24 mouse cellular contexts compared by ENCODE assay signal in the genomic region with DNA sequence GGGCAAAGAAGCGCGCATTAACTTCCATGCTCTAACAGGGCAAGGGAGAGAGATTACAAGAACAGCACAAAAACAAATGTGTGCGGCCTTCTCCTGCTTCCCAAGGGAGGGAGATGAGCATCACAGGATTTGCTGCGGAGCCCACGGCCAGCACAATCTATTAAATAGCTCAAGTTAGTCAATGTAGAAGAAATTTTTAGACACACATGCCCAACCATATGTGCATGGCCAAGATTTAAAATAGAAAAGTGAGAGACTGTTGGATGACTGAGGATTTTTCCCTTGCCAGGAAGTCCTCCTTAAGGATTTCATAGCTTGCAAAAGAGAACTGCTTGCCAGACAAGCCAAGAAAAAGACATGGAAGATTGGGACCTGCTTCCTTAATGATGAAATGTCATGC.
DNase-seq lines count a peak whose midpoint lies in the region; ATAC-seq lines count a peak whose summit lies in the region.
"Had no signal": no experiment of that assay in that cellular context is flagged by ENCODE, and none has a peak within 500 bp of the region (broad histone marks: within the 10 kb centered on the region; RNA-seq: fewer than 3 reads in every experiment).

No protein-coding gene starts in this region.

- peak; percentile 55; the same call in 1 of the 2 replicates for ATAC-seq in forebrain, embryonic 13.5 days
- ATAC-seq in forebrain, embryonic 11.5 days (replicated peaks; ENCODE audit: low FRiP score) = no peak
- no peak for ATAC-seq in heart, embryonic 12.5 days (ENCODE audit: insufficient number of reproducible peaks, low FRiP score)
- ATAC-seq: CD4-positive, CD25-positive, alpha-beta regulatory T cell, adult 4 months; lung, postnatal 0 days had no signal

- no peaks in the 10 kb centered on the region for H3K36me3 ChIP-seq in forebrain, embryonic 13.5 days (ENCODE audit: poor library complexity, severe bottlenecking)
- no peaks in the 10 kb centered on the region for H3K36me3 ChIP-seq in forebrain, embryonic 11.5 days (ENCODE audit: control insufficient read depth, insufficient read depth, low read length)
- no peaks in the 10 kb centered on the region for H3K36me3 ChIP-seq in heart, embryonic 12.5 days
- H3K36me3 ChIP-seq: embryonic facial prominence, embryonic 12.5 days; G1E; heart, embryonic 15.5 days; hindbrain, embryonic 10.5 days; kidney, embryonic 15.5 days; limb, embryonic 13.5 days had no signal

- no peak overlapping the region for H3K9ac ChIP-seq in forebrain, embryonic 13.5 days
- no peak overlapping the region for H3K9ac ChIP-seq in forebrain, embryonic 11.5 days (ENCODE audit: low read length)
- no peak overlapping the region for H3K9ac ChIP-seq in heart, embryonic 12.5 days
- H3K9ac ChIP-seq: embryonic facial prominence, embryonic 12.5 days; heart, embryonic 15.5 days; kidney, embryonic 15.5 days; limb, embryonic 13.5 days; liver, embryonic 14.5 days had no signal

- H3K9me3 ChIP-seq in forebrain, embryonic 13.5 days (replicated peaks) = no peaks in the 10 kb centered on the region
- H3K9me3 ChIP-seq in forebrain, embryonic 11.5 days (ENCODE audit: control insufficient read depth, low read length) = no peaks in the 10 kb centered on the region
- H3K9me3 ChIP-seq in heart, embryonic 12.5 days (replicated peaks) = no peaks in the 10 kb centered on the region
- H3K9me3 ChIP-seq: embryonic facial prominence, embryonic 12.5 days; G1E; heart, embryonic 15.5 days; hindbrain, embryonic 10.5 days; kidney, embryonic 15.5 days; limb, embryonic 13.5 days had no signal

- no peaks in the 10 kb centered on the region for H3K4me1 ChIP-seq in forebrain, embryonic 13.5 days
- H3K4me1 ChIP-seq in forebrain, embryonic 11.5 days (replicated peaks; ENCODE audit: control insufficient read depth, insufficient read depth, low read length) = no peaks in the 10 kb centered on the region
- no peaks in the 10 kb centered on the region for H3K4me1 ChIP-seq in heart, embryonic 12.5 days (replicated peaks)
- H3K4me1 ChIP-seq: heart, embryonic 15.5 days; hindbrain, embryonic 10.5 days; kidney, embryonic 15.5 days; limb, embryonic 13.5 days had no signal

- WGBS in forebrain, embryonic 13.5 days = 77% methylated on average over 5 of the region's 5 CpGs
- WGBS in forebrain, embryonic 11.5 days = 84% methylated on average over 5 of the region's 5 CpGs
- WGBS in heart, embryonic 12.5 days = 80% methylated on average over 5 of the region's 5 CpGs

- H3K27me3 ChIP-seq in forebrain, embryonic 13.5 days = no peaks in the 10 kb centered on the region
- H3K27me3 ChIP-seq in forebrain, embryonic 11.5 days (ENCODE audit: control insufficient read depth, insufficient read depth, low read length) = no peaks in the 10 kb centered on the region
- H3K27me3 ChIP-seq in heart, embryonic 12.5 days (replicated peaks) = no peaks in the 10 kb centered on the region
- H3K27me3 ChIP-seq: embryonic facial prominence, embryonic 12.5 days; heart, embryonic 15.5 days; kidney, embryonic 15.5 days; limb, embryonic 13.5 days had no signal

- no peak for DNase-seq in forebrain, embryonic 11.5 days (ENCODE audit: low spot score)
- peak; percentile 53 to 54 for DNase-seq in right cerebral cortex, adult 2 months (ENCODE audit: low spot score in 2 of 2)
- DNase-seq in right cerebral cortex, postnatal 14 days = no peak
- peak; percentile 55 to 70 for DNase-seq in left cerebral cortex, adult 9 months (ENCODE audit: low spot score in 2 of 2)
- no peak for DNase-seq in kidney, adult 9 months
- DNase-seq in yolk sac, embryonic 10.5 days (ENCODE audit: low spot score) = no peak
- DNase-seq: cerebellum, adult 11 months; cerebellum, postnatal 36 days; heart, adult 11 months; midbrain, embryonic 14.5 days; retina, postnatal 1 day; thymus, postnatal 4 days had no signal

- no peak overlapping the region for H3K4me2 ChIP-seq in forebrain, embryonic 13.5 days
- H3K4me2 ChIP-seq in forebrain, embryonic 11.5 days (ENCODE audit: low read depth, low read length, severe bottlenecking) = no peak overlapping the region
- H3K4me2 ChIP-seq in heart, embryonic 12.5 days = no peak overlapping the region
- H3K4me2 ChIP-seq: embryonic facial prominence, embryonic 12.5 days; heart, embryonic 15.5 days; kidney, embryonic 15.5 days; limb, embryonic 13.5 days had no signal

- no peak overlapping the region for H3K4me3 ChIP-seq in forebrain, embryonic 13.5 days
- no peak overlapping the region for H3K4me3 ChIP-seq in forebrain, embryonic 11.5 days (ENCODE audit: low read depth, low read length)
- H3K4me3 ChIP-seq in heart, embryonic 12.5 days = no peak overlapping the region
- H3K4me3 ChIP-seq: embryonic facial prominence, embryonic 12.5 days; heart, embryonic 15.5 days; hindbrain, embryonic 10.5 days; kidney, embryonic 15.5 days; limb, embryonic 13.5 days had no signal

- H3K27ac ChIP-seq in forebrain, embryonic 13.5 days = no peak overlapping the region
- no peak overlapping the region for H3K27ac ChIP-seq in forebrain, embryonic 11.5 days (ENCODE audit: low read depth, low read length)
- H3K27ac ChIP-seq in heart, embryonic 12.5 days (ENCODE audit: poor library complexity, severe bottlenecking) = no peak overlapping the region
- H3K27ac ChIP-seq: embryonic facial prominence, embryonic 12.5 days; heart, embryonic 15.5 days; hindbrain, embryonic 10.5 days; kidney, embryonic 15.5 days; limb, embryonic 13.5 days; liver, embryonic 14.5 days; stomach, postnatal 0 days had no signal

Comparison
In these comparisons a context has a peak if more than half of its experiments do, and no peak if none do; other contexts are left out.
1. DNase-seq: peak in right cerebral cortex, adult 2 months (2 of 2) and left cerebral cortex, adult 9 months (2 of 2); none in forebrain, embryonic 11.5 days (single experiment), right cerebral cortex, postnatal 14 days (single experiment), kidney, adult 9 months (single experiment) and yolk sac, embryonic 10.5 days (single experiment).